Mouse (Mus musculus) adrenal gland, postnatal 25 days (tissue): ENCODE data around the gene Mpzl1. TPM values are rescaled to one million over a fixed set of nuclear protein-coding genes. Genes with fewer than 3 reads are reported as not detected.

ENCODE experiments used
- DNase-seq: peaks from one replicate; pipeline ENCODE4 v3.0.0; 2021; ENCODE audit warnings: mixed read lengths
- total RNA-seq: library from RNA; stranded (reverse); gene quantifications from 2 replicates; pipeline ENCODE4 v1.2.3, GENCODE M21; 2021

Gene Mpzl1
- total RNA-seq, 1 experiment from 2014 or later: 27.4 TPM

DNA sequence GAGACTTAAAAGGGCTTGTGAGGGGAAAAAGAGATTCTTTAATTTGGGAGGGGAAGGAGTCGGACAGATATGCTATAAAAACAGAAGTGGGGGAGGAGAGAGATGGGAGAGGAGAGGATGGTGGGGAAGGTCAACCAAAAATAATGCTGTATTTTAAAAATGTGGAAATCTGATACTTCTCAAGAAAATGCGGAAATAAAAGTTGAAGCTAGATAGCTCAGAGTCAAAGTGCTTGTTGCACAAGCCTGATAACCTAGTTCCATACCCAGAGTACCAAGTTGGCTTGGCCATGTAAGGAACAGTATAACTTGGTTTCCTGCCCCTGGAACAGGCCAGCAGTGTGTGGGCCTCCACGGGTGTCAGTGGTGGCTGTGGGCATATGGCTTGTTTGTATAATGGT, 19.5 kb downstream of the Mpzl1 start:
- no peak for DNase-seq

DNA sequence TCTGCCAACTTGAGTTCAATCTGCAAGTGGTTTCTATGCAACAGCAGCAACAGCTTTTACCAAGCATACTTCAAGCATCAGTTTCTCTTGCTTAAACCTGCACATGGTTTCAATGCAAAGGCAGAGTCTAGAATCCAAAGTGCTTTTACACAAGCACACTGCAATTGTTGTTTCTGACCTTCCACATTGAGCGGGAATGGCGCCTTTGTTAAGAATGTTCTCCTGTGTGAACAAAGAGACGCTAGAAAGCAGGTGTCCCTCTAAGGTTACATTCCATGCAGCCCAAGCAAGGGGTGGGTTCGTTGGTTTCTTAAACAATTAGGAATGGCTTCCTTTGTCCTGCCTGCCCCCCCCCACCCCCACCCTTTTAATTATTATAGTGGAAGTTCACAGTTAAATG, 20.4 kb downstream of the Mpzl1 start:
- no peak for DNase-seq

DNA sequence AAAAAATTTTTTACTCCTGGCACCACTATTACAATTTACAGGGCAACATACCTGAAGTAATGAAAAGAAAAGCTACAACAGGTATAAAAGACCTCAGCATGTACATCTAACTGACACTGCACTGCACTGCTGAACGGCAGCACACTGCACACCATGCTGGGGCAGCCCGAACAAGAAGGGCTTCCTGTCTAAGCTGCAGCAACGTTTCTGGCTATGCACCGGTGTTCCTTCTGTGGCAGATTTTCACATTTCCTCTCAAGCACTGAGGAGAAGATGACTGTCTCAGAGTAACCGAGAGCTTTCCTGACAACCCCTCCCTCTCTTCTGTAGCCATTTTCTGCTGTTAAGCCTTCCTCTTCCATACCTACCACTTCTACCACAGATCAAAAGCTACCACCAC, 21.6 kb downstream of the Mpzl1 start:
- DNase-seq: no peak

DNA sequence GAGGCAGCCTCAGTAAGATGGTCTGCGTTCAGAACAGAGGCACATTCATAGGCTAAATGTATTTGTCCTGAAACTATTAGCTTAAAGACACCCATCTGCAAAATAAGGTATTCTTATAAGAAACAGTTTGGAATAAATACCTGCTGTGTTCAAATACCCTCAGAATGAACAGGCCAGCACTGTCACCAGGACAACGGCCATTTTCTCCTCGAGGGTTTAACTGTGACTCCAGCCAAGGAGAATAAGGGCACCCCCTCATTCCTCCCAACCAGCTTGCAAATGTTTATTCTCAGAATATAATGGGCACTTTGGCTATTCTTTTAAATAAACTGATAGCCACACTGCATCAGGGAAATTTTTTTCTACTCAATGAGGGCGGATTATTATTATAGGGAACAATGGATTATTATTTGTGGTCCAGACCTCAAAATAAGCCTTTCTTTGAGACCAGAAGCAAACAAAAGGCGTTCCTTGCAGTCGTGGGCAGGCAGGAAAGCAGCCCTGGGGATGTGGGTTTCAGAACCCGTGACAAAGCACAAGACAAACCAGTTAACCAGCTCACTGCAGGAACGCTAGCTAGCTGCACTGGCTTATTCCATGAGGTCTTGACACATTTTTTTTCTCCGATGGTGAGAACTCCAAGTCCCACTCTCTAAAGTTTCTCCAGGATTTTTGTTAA, 23.9 kb downstream of the Mpzl1 start:
- no peak for DNase-seq

DNA sequence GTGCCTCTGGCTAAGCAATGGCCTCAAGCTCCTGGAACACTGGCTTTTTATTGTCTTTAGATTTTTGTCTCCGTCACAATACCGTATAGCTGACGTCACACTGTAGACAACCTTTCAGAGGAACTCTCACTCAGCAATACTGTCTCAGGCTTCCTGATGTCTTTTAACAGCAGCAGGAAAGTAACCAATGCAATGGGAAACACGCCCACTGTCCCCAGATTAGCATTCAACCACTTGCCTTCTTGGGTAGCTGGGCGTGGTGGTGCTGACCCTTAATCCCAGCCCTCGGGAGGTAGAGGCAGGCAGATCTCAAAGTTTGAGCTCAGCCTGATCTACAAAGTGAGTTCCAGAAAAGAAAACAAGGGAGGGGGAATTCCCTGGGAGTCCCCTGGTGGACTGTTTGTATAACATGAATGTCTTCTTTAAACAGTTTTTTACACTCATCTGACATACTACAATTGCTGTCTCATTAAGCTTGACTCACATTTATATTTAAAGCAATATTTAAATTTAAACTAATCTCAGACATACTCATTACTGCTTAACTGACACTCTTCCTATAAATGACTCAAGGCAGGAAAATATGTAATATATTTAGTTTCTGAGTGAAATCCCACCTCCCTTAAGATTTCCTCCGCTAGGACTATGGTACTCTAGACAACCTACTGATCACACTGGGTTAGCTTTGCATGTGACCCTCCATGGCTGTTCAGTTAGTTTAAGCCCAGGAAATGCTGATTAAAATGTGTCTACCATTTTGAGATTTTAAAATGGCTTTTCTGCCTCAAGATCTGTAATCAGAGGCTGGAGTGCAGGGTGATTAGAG, 24.6 kb downstream of the Mpzl1 start:
- DNase-seq: no peak

DNA sequence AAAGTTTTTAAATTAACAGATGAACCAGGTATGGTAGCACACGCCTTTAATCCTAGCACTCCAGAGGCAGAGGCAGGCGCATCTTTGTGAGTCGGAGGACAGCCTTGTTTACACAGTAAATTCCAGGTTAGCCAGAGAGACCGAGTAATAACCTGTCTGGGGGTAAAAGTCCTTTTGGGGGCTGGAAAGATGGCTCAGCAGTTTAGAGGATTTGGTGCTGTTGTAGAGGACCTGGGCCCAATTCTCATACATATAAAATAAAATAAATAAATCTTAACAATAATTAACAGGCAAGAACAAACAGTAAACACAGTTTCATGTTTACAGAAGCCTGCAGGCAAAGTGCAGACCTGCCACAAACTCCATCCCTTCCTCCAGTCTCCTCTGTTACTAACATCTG, 25.4 kb downstream of the Mpzl1 start:
- DNase-seq: no peak

DNA sequence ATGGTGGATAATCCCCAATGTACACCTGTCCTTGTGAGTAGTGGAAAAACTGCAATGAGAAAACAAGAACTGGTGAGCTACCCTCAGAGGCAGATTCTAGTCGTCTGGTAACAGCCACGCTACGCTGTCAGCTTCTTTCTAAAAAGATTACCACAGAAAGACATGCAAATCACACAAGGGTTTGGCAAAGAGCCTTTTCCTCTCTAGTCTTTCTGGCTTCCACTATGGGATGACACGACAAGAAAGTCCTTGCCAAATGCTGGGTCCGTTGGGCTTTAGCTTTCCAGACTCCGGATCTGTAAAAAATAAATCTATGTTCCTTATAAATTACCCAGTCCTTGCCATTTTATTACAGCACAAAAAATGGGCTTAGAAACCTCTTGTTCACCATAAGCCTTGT, 28.6 kb downstream of the Mpzl1 start:
- no peak for DNase-seq

DNA sequence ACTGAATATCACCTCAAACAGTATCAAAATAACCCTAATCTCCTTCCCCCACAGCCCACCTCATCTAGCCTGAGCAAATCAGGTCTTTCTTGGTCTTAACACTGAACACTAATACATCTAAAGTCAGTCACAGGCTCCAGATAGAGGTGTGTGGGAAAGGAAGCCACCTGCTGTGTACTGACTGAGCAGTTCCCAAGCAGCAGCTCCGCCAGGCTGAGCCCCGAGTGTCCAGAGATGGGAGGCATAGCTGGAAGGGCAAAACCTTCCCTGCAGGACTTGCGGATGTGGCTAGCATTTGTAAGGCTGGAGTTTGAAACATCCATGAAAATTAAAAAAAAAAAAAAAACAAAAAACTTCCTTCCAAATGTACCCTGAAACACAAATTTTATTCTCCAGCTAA, 29.2 kb downstream of the Mpzl1 start:
- DNase-seq: no peak

DNA sequence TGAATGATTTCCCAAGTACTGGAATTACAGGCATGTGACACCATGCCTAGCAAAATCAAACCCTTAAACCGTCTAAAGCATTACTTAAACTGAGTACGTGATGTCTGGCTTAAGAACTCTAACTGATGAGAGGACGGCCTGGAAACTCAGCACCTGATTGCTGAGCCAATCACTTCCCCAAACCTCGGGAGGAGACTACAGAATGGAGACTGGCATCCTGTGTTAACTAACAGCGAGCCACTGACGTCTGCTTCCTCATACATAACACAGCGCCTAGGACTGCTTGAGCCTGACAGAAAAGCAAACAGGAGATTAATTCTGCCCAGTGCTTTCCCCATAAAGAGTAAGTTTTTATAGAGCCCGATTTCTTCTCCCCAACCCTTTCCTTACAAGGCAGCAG, 30.1 kb downstream of the Mpzl1 start:
- no peak for DNase-seq

DNA sequence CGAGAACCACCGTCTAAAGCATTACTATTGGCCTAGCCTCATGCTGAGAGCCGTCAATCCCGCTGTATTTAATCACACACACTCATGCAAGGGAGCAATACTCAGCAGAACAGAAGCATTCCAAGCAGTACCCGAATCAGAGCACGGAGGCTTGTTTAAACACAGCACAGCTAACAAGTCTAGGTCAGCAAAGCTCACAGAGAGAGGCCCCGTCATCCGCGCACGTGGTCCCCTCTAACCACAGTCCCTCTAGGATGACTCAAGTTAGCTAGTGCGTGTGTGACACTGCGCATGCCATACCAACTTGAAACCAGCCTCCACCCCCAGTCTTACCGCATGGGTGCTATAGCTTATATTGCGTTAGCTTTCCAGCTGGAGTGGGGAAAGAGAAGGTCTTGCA, 31.1 kb downstream of the Mpzl1 start:
- DNase-seq: no peak

DNA sequence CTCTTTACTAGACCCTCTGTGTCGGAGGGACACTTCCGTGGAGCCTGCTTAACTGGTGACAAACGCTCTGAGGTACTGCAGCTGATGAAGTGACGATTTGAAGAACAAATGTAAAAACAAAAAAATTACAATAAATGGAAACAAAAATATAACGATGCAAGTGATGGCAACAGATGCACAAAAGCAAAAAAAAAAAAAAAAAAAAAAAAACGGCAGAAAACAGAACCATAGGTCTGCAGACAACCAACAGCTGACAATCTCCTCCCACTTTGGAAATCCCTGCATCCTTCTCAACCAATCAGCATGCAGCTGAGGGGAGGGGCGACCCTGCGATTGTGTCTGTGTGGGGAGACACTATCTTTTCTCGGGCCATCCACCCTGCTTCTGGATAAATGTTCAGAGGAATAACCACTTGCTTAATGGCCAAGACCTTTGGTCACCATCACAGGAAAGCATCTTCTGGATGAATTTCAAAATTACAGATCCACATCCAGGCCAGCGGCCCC, 32.5 kb downstream of the Mpzl1 start:
- DNase-seq: no peak

DNA sequence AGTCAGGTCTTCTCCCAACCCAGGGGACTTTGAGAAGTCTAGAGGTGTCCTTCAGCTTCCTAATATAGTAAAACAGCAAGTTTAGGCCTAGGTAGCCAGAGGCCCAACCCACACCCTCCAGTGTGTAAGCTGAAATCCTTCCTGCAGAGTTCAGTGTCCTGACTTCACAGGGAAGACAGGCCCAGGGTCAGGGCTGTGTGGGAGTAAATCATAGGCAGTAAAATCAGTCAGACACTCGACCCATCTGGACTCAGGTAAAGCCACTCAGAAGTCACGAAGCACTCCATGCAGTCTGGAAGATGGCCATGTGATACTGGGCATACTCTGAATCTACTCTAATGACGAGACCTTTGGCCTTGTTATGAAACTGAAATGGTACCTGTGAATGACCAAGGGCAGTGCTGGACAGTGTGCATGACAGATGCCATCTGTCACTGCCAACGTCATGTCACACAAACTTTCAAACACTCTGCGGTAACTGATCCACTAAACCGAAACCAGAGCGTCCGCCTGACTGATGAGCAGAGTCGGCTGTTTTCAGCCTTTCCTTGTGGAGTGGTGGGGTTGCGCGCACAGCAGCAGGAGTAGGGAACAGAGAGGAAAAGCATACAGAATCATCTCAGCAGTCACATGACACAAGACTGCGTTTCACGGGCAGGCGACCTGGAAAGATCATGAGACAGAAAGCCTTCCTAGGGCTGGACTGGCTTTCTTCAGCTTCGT, 39.5 kb downstream of the Mpzl1 start:
- no peak for DNase-seq

DNA sequence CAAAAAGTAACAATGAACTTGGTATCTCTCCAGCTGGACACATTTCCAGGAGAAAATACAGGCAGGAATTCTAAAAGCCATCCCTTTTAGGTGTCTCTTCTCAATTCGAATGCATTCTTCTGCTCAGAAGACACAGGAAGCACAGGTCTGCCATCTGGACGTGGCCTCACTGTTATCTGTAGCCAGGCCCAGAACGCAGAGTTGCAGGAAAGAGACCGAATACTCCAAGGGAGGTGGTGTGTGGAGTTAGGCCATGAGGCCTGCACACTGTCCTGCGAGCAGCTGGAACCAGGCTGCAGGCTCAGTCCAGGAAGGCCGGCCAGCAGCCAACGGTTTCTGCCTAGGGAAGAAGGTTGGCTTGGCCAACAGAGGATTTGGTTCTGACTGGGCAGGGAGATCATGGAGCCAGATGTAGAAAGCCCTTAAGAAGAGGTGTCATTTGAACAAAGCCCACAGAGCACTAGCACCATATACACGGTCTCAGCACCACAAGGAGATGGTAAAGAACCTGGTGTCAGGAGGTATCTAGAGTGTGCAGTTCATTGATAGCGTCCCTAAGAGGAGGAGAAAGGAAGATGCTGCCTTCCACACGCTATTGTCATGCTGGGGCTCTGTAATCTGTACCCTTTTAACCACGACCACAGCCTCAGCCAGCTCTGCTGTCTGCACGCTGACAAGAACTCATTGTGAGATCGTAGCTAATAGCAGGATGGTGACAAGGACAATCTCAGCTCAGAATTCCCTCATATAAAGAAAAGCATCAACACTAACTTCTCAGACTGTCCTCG, 41.8 kb downstream of the Mpzl1 start:
- DNase-seq: no peak

DNA sequence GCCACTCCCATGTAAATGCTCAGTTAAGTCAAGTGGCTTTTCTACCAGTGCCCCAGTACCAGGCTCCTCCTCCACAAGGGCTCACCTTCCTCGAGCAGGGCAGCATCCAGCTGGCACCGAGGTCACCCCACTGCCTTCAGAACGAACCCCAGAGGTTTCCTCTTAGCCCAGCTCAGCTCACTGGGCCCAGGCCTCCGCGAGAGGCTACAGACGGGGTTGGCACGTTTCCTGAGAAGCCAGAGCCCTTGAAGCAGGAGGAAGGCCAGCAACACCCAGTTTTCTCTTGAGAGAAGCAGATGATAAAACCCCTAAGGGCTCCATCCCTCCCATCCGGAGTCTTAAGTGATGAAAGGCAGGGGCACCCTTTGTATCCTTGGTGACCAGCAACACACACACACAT, 43.6 kb downstream of the Mpzl1 start:
- DNase-seq: no peak

DNA sequence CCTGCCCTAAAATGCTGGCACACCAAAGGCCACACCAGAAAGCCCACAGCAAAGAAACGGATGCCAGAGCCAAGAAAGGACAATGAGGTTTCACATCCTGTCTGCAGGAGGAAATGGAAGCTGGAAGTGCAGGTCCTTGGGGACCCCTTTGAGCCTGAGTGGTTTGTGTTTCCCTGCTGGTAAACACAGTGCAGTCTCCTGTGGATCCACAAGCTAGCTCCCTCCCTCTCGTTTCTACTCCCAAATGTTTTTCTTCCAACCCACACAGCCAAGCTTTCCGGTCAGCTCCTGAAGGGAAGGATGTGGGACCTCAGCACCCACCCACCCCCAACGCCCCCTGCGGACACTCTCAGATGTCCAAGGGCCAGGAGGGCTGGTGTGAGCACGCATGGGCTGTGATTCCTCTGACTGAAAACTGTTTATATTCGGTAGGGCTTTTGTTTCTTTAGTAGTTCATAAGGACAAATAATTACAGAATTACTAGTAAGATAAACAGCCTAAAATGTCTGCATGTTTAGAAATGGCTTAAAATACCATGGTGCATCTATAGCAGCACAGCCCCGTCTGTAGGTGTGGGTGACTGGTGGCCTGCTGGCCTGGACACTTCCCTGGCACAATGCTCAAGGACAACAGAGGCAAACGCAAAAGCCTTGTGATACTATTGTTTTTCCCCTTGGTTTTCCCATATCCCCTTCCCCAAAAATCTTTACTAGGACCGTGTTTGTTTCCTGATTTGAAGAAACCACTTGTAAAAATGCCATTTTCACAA, 44.9 kb downstream of the Mpzl1 start:
- DNase-seq: peak; percentile 20

DNA sequence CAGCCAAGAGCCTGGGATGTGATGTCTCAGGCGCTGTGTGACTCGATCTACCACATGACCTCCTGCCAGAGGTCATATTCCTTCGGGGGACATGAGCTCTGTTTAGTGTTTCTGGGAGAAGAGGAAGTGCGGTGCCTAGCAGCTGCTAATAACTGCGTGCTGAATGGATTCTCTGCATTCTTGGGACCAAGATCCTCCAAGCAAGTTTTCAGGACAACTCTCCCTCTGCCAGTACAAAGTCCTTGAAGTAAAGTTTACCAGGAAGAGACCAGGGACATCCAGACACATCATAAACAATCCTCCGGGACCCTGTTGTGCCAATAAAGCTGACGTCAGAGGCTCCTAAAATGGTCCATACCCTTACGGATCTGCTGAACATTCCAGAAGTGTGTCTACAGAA, 46.5 kb downstream of the Mpzl1 start:
- DNase-seq: no peak

DNA sequence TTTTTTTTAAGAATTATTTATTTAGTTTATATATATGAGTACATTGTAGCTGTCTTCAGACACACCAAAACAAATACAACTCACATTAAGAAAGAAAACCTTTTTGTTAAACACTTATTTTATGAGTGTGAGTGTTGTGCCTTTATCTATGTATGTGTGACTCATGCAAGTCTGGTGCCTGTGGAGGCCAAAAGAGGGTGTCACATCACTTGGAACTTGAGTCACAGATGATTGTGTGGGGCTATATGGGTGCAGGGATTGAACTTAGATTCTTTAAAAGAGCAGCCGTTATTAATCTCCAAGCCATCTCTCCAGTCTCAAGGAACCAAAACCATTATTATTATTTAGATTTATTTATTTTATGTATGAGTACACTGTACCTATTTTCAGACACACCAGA, 48.0 kb downstream of the Mpzl1 start:
- DNase-seq: no peak

DNA sequence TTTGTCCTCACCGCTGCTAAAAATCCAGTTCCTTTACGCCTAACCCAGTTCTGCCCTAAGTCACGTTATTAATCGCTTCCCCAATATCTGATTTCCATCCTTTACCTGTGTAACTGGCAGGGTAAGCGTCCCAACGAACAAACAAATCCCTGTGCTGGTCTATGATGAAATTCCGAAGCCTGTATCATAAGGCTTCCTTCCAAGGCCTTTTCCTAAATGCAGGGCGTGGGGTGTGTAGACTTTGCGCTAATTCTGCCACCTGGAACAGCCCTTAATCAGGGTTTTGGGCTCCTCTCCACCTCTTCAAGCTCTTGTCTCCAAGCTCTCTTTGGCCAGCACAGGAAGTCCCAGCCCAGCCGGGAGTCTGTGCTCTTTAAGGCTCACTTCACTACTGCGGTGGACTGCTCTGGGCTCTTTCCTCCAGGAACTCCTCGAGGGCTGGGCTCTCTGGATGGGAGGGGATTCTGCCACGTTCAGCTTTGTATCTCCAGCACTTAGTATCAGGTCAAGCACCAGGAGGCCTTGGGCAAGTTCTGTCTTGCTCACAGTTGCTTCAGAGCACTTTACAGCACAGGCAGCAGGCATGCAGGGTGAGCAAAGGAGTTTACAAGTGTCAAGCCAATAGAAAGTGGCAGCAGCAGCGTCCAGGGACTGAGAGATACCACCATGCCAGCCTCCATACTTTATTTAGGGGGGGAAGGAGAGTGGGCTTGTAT, 48.8 kb downstream of the Mpzl1 start:
- DNase-seq: no peak

DNA sequence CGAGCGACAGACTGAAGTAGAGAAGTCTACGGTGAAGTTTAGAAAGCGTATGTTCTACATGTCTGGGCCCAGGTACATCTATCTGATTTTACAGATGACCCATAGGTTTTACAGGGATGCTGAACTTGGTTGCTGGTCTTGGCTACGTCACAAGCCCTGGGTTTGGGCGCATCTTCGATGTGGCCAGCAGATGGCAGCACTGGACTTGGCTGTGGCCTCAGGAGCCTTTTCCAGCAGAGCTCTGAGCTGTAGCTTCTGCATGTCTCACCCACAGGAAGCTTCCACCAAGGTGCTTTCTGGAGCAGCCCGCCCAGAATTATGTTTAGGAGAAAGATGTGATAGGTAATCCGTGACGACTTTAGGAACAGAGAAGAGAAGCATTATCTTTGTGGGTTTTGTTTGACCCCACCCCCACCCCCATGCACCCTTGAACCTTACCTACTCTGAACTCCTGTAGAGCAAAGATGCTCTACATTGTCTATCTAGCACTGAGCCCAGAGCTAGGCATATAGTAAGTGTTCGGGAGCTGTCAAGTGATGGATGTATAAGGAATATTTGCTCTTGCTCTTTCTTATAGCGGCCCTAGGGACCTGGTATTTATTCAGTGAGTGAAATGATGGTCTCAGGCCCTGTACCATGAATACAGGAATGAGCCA, 50.7 kb downstream of the Mpzl1 start:
- DNase-seq: peak; percentile 88

DNA sequence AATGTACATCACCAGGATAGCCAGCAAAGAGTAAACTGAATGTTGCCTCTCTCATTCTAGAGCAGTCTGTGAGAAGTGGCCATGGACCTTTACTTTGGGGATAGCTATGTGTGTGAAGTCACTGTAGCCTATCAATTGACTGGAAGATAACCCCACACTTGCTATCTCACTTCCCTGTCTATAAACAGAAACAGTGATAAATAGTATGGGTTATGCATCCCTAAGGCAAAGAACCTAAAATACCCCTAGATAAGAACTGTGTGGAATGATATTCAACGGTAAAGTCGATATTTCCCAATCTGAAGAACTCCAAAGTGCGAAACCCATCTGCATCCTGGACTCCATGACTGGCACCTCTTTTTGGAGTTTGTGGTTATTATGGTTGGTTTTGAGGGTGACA, 53.1 kb downstream of the Mpzl1 start:
- no peak for DNase-seq
